Mouse (Mus musculus) olfactory bulb, adult 2 months (tissue): ENCODE results near the gene St6galnac3.

Experiments used
- CTCF ChIP-seq: fragments of 200-500 bp; IDR thresholded peaks from 2 replicates; pipeline ENCODE4 v1.5.1; 2012; ENCODE audit warnings: low read depth, mild to moderate bottlenecking, low read length, moderate library complexity; ENCODE audit not compliant: insufficient read depth
- POLR2A ChIP-seq: fragments of 200-500 bp; IDR thresholded peaks from 2 replicates; pipeline ENCODE4 v1.6.1; 2012; ENCODE audit warnings: mild to moderate bottlenecking, low read depth, low read length, moderate library complexity; ENCODE audit not compliant: insufficient read depth

- no peak for TF ChIP-seq POLR2A
- TF ChIP-seq CTCF, result no peak
Observed at GRCm38 (mm10) chr3:153771479-153771878, 46.5 kb upstream of the St6galnac3 start.
